Mouse (Mus musculus): ENCODE results near the gene Pias3.

- TF ChIP-seq POLR2A (IDR thresholded peaks at IDR 0.05; ENCODE audit: insufficient read depth, low read depth, low read length) (no peak), CTCF (IDR thresholded peaks at IDR 0.05; ENCODE audit: insufficient read depth, low read depth, low read length) (no peak)
Measured at GRCm38 (mm10) chr3:96735200-96735599, 39.0 kb downstream of the Pias3 start.
